Mouse (Mus musculus): ENCODE data around the gene Gria1. TPM values are rescaled to one million over a fixed set of nuclear protein-coding genes. Genes with fewer than 3 reads are reported as not detected.

Gria1 gene
- polyA plus RNA-seq, 1 experiment = not detected

- TF ChIP-seq TAL1 (IDR thresholded peaks at IDR 0.05; ENCODE audit: low read length) (no peak), GATA1 (IDR thresholded peaks at IDR 0.05; ENCODE audit: low read length) (no peak)
- H3K4me3 ChIP-seq (replicated peaks) = no peak overlapping the region
- no peaks in the 10 kb centered on the region; the same call in 1 of the 2 replicates for H3K9me3 ChIP-seq (ENCODE audit: control insufficient read depth, low read length)
- no peaks in the 10 kb centered on the region for H3K27me3 ChIP-seq (ENCODE audit: control insufficient read depth)
- no peaks in the 10 kb centered on the region for H3K4me1 ChIP-seq (ENCODE audit: control insufficient read depth)
- H3K36me3 ChIP-seq (ENCODE audit: control insufficient read depth) = no peaks in the 10 kb centered on the region
These were observed 165.4 kb downstream of the Gria1 start for GRCm38 (mm10) chr11:57176552-57176951.

GRCm38 (mm10) chr11:57184216-57184615 is 173.0 kb downstream of the Gria1 start:
- Histone ChIP-seq H3K9me3 (ENCODE audit: control insufficient read depth, low read length) (no peaks in the 10 kb centered on the region), H3K36me3 (ENCODE audit: control insufficient read depth) (no peaks in the 10 kb centered on the region), H3K27me3 (ENCODE audit: control insufficient read depth) (no peaks in the 10 kb centered on the region), H3K4me1 (ENCODE audit: control insufficient read depth) (no peaks in the 10 kb centered on the region), H3K4me3 (replicated peaks) (no peak overlapping the region)
- TF ChIP-seq TAL1 (IDR thresholded peaks at IDR 0.05; ENCODE audit: low read length) (no peak), GATA1 (IDR thresholded peaks at IDR 0.05; ENCODE audit: low read length) (no peak)

- H3K9me3 ChIP-seq (ENCODE audit: control insufficient read depth, low read length) = no peaks in the 10 kb centered on the region
- TF ChIP-seq TAL1 (IDR thresholded peaks at IDR 0.05; ENCODE audit: low read length) (no peak), GATA1 (IDR thresholded peaks at IDR 0.05; ENCODE audit: low read length) (no peak)
- no peaks in the 10 kb centered on the region for H3K27me3 ChIP-seq (ENCODE audit: control insufficient read depth)
- H3K36me3 ChIP-seq (ENCODE audit: control insufficient read depth) = no peaks in the 10 kb centered on the region
- H3K4me1 ChIP-seq (ENCODE audit: control insufficient read depth) = no peaks in the 10 kb centered on the region
- no peak overlapping the region for H3K4me3 ChIP-seq (replicated peaks)
These were observed 173.9 kb downstream of the Gria1 start for GRCm38 (mm10) chr11:57185110-57185509.

GRCm38 (mm10) chr11:57189391-57189790 is 178.2 kb downstream of the Gria1 start:
- Histone ChIP-seq H3K27me3 (ENCODE audit: control insufficient read depth) (no peaks in the 10 kb centered on the region), H3K36me3 (ENCODE audit: control insufficient read depth) (no peaks in the 10 kb centered on the region), H3K9me3 (ENCODE audit: control insufficient read depth, low read length) (no peaks in the 10 kb centered on the region), H3K4me1 (ENCODE audit: control insufficient read depth) (no peaks in the 10 kb centered on the region), H3K4me3 (replicated peaks) (no peak overlapping the region)
- TF ChIP-seq GATA1 (IDR thresholded peaks at IDR 0.05; ENCODE audit: low read length) = no peak
- no peak for TF ChIP-seq TAL1 (IDR thresholded peaks at IDR 0.05; ENCODE audit: low read length)

GRCm38 (mm10) chr11:57194746-57195145 is 183.6 kb downstream of the Gria1 start:
- no peaks in the 10 kb centered on the region for H3K9me3 ChIP-seq (ENCODE audit: control insufficient read depth, low read length)
- H3K36me3 ChIP-seq (ENCODE audit: control insufficient read depth) = no peaks in the 10 kb centered on the region
- H3K27me3 ChIP-seq (ENCODE audit: control insufficient read depth) = no peaks in the 10 kb centered on the region
- H3K4me1 ChIP-seq (ENCODE audit: control insufficient read depth) = no peaks in the 10 kb centered on the region
- H3K4me3 ChIP-seq (replicated peaks) = no peak overlapping the region
- no peak for TF ChIP-seq TAL1 (IDR thresholded peaks at IDR 0.05; ENCODE audit: low read length)
- no peak for TF ChIP-seq GATA1 (IDR thresholded peaks at IDR 0.05; ENCODE audit: low read length)

- TF ChIP-seq GATA1 (IDR thresholded peaks at IDR 0.05; ENCODE audit: low read length) (no peak), TAL1 (IDR thresholded peaks at IDR 0.05; ENCODE audit: low read length) (no peak)
- Histone ChIP-seq H3K36me3 (ENCODE audit: control insufficient read depth) (no peaks in the 10 kb centered on the region), H3K27me3 (ENCODE audit: control insufficient read depth) (no peaks in the 10 kb centered on the region), H3K4me1 (ENCODE audit: control insufficient read depth) (no peaks in the 10 kb centered on the region), H3K4me3 (replicated peaks) (no peak overlapping the region), H3K9me3 (ENCODE audit: control insufficient read depth, low read length) (0 out of 2 replicates have a peak, but pooled peaks cover 2% of the 10 kb centered on the region)
These were observed 190.2 kb downstream of the Gria1 start for GRCm38 (mm10) chr11:57201245-57201976.

GRCm38 (mm10) chr11:57204371-57204770 is 193.2 kb downstream of the Gria1 start:
- no peaks in the 10 kb centered on the region for H3K4me1 ChIP-seq (ENCODE audit: control insufficient read depth)
- TF ChIP-seq GATA1 (IDR thresholded peaks at IDR 0.05; ENCODE audit: low read length) (no peak), TAL1 (IDR thresholded peaks at IDR 0.05; ENCODE audit: low read length) (no peak)

GRCm38 (mm10) chr11:57207260-57207659 is 196.1 kb downstream of the Gria1 start:
- TF ChIP-seq TAL1 (IDR thresholded peaks at IDR 0.05; ENCODE audit: low read length) = no peak
- no peak for TF ChIP-seq GATA1 (IDR thresholded peaks at IDR 0.05; ENCODE audit: low read length)
- no peaks in the 10 kb centered on the region for H3K4me1 ChIP-seq (ENCODE audit: control insufficient read depth)
- no peaks in the 10 kb centered on the region for H3K27me3 ChIP-seq (ENCODE audit: control insufficient read depth)
- no peak overlapping the region for H3K4me3 ChIP-seq (replicated peaks)
- no peaks in the 10 kb centered on the region for H3K9me3 ChIP-seq (ENCODE audit: control insufficient read depth, low read length)
- H3K36me3 ChIP-seq (ENCODE audit: control insufficient read depth) = no peaks in the 10 kb centered on the region

More at GRCm38 (mm10) chr11:57204371-57204770, 193.2 kb downstream of the Gria1 start:
- Histone ChIP-seq H3K9me3 (ENCODE audit: control insufficient read depth, low read length) (0 out of 2 replicates have a peak, but pooled peaks cover 2% of the 10 kb centered on the region), H3K4me3 (replicated peaks) (no peak overlapping the region), H3K27me3 (ENCODE audit: control insufficient read depth) (no peaks in the 10 kb centered on the region), H3K36me3 (ENCODE audit: control insufficient read depth) (no peaks in the 10 kb centered on the region)

GRCm38 (mm10) chr11:57214079-57214478 is 202.9 kb downstream of the Gria1 start:
- H3K4me3 ChIP-seq (replicated peaks) = no peak overlapping the region
- H3K27me3 ChIP-seq (ENCODE audit: control insufficient read depth) = no peaks in the 10 kb centered on the region
- H3K36me3 ChIP-seq (ENCODE audit: control insufficient read depth) = no peaks in the 10 kb centered on the region
- no peaks in the 10 kb centered on the region for H3K4me1 ChIP-seq (ENCODE audit: control insufficient read depth)
- TF ChIP-seq GATA1 (IDR thresholded peaks at IDR 0.05; ENCODE audit: low read length) = no peak
- no peak for TF ChIP-seq TAL1 (IDR thresholded peaks at IDR 0.05; ENCODE audit: low read length)
- peaks cover 2% of the 10 kb centered on the region; the same call in 1 of the 2 replicates for H3K9me3 ChIP-seq (ENCODE audit: control insufficient read depth, low read length)
